Mouse (Mus musculus): ENCODE measurements around the gene Arid5a.

The Arid5a gene

GRCm38 (mm10) chr1:36315776-36316100 is 8.2 kb downstream of the Arid5a start:
- in situ Hi-C loops (cut with MboI; ENCODE audit: unreplicated experiment in 2 of 2): no loop called here

GRCm38 (mm10) chr1:36321164-36321563 is 13.6 kb downstream of the Arid5a start:
- in situ Hi-C loops (cut with MboI; ENCODE audit: unreplicated experiment in 2 of 2): loop anchor here in 1 of 2 experiments (10.0 kb wide), 1 partner anchor 184 kb away; no protein-coding TSS in a partner anchor

- in situ Hi-C loops (cut with MboI; ENCODE audit: unreplicated experiment in 2 of 2): loop anchor here in 1 of 2 experiments (10.0 kb wide), 1 partner anchor 183 kb away; no protein-coding TSS in a partner anchor
Measured at GRCm38 (mm10) chr1:36321829-36322573, 14.5 kb downstream of the Arid5a start.

- in situ Hi-C loops (cut with MboI; ENCODE audit: unreplicated experiment in 2 of 2): loop anchor here in 1 of 2 experiments (10.0 kb wide), 1 partner anchor 182 kb away; no protein-coding TSS in a partner anchor
Measured at GRCm38 (mm10) chr1:36323076-36323475, 15.5 kb downstream of the Arid5a start.

GRCm38 (mm10) chr1:36323746-36324448 is 16.4 kb downstream of the Arid5a start:
- in situ Hi-C loops (cut with MboI; ENCODE audit: unreplicated experiment in 2 of 2): loop anchor here in 1 of 2 experiments (10.0 kb wide), 1 partner anchor 181 kb away; no protein-coding TSS in a partner anchor

- in situ Hi-C loops (cut with MboI; ENCODE audit: unreplicated experiment in 2 of 2): loop anchor here in 1 of 2 experiments (10.0 kb wide), 1 partner anchor 179 kb away; no protein-coding TSS in a partner anchor
Measured at GRCm38 (mm10) chr1:36325900-36326321, 18.4 kb downstream of the Arid5a start.

- in situ Hi-C loops (cut with MboI; ENCODE audit: unreplicated experiment in 2 of 2): loop anchor here in 1 of 2 experiments (10.0 kb wide), 1 partner anchor 178 kb away; no protein-coding TSS in a partner anchor
Measured at GRCm38 (mm10) chr1:36326815-36327214, 19.3 kb downstream of the Arid5a start.

- in situ Hi-C loops (cut with MboI; ENCODE audit: unreplicated experiment in 2 of 2): no loop called here
Measured at GRCm38 (mm10) chr1:36331743-36332142, 24.2 kb downstream of the Arid5a start.

- in situ Hi-C loops (cut with MboI; ENCODE audit: unreplicated experiment in 2 of 2): no loop called here
Measured at GRCm38 (mm10) chr1:36332955-36333887, 25.7 kb downstream of the Arid5a start.

- in situ Hi-C loops (cut with MboI; ENCODE audit: unreplicated experiment in 2 of 2): no loop called here
Measured at GRCm38 (mm10) chr1:36342547-36342946, 35.0 kb downstream of the Arid5a start.

- in situ Hi-C loops (cut with MboI; ENCODE audit: unreplicated experiment in 2 of 2): loop anchor here in 1 of 2 experiments (25.0 kb wide), 1 partner anchor 335 kb away; the partner anchor contains the start of genes Cox5b and Fam178b
Measured at GRCm38 (mm10) chr1:36352351-36352750, 44.8 kb downstream of the Arid5a start.

GRCm38 (mm10) chr1:36356955-36357695 is 49.6 kb downstream of the Arid5a start:
- in situ Hi-C loops (cut with MboI; ENCODE audit: unreplicated experiment in 2 of 2): loop anchor here in 1 of 2 experiments (25.0 kb wide), 1 partner anchor 330 kb away; the partner anchor contains the start of genes Cox5b and Fam178b

- in situ Hi-C loops (cut with MboI; ENCODE audit: unreplicated experiment in 2 of 2): loop anchor here (5.0 to 25.0 kb wide), 4 partner anchors 80 to 320 kb away; partner anchors contain the start of genes Cnnm4 (in 2 of the 2), Cox5b (in 1 of the 2), Fam178b (in 1 of the 2) and Lman2l (in 1 of the 2)
Measured at GRCm38 (mm10) chr1:36367698-36368097, 60.2 kb downstream of the Arid5a start.

GRCm38 (mm10) chr1:36368112-36368968 is 60.8 kb downstream of the Arid5a start:
- in situ Hi-C loops (cut with MboI; ENCODE audit: unreplicated experiment in 2 of 2): loop anchor here (5.0 to 25.0 kb wide), 4 partner anchors 79 to 319 kb away; partner anchors contain the start of genes Cnnm4 (in 2 of the 2), Cox5b (in 1 of the 2), Fam178b (in 1 of the 2) and Lman2l (in 1 of the 2)

- in situ Hi-C loops (cut with MboI; ENCODE audit: unreplicated experiment in 2 of 2): loop anchor here (5.0 to 25.0 kb wide), 4 partner anchors 78 to 318 kb away; partner anchors contain the start of genes Cnnm4 (in 2 of the 2), Cox5b (in 1 of the 2), Fam178b (in 1 of the 2) and Lman2l (in 1 of the 2)
Measured at GRCm38 (mm10) chr1:36368969-36369645, 61.6 kb downstream of the Arid5a start, which contains the start of gene Kansl3. TSS of gene Kansl3 (minus strand) at chr1:36369181.

GRCm38 (mm10) chr1:36370918-36371317 is 63.4 kb downstream of the Arid5a start:
- in situ Hi-C loops (cut with MboI; ENCODE audit: unreplicated experiment in 2 of 2): loop anchor here in 1 of 2 experiments (25.0 kb wide), 1 partner anchor 316 kb away; the partner anchor contains the start of genes Cox5b and Fam178b

All from v-Abl transformed pro-B cells (cell line).